Mouse (Mus musculus) lung, adult 2 months (tissue): ENCODE measurements at regions not wholly inside any gene's neighbourhood (a gene's known extent, or its start where the extent isn't known, plus 50 kb on each side); places are given as distances from the start of the nearest gene placed in this dataset.

ENCODE experiments used
- CTCF ChIP-seq: fragments of 200-500 bp; IDR thresholded peaks from 2 replicates; pipeline ENCODE4 v1.5.1; 2011; ENCODE audit warnings: mild to moderate bottlenecking, low read length, control low read depth; ENCODE audit not compliant: insufficient read depth
- POLR2A ChIP-seq: fragments of 200-500 bp; IDR thresholded peaks from 2 replicates; pipeline ENCODE4 v1.6.1; 2011; ENCODE audit warnings: low read depth, mild to moderate bottlenecking, control low read depth, low read length, borderline replicate concordance; ENCODE audit errors: extremely low read depth

DNA sequence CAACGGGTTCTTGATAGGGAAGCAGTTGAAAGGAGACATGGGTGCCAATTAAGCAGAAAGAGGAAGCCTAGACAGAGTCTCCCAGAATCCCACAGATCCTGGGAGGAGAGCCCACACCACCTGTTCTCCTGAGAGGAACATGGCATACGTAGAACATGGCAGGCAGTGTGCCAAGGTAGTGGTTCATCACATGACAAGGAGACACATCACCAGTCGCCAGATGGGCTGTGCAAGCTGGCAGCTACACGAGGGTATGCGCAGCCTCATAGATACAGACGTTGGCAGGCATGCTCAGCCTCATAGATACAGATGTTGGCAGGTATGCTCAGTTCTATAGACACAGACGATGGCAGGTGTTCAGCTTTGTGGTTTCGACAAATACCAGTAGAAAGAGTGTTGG is 68.1 kb upstream of the Mef2a start:
- TF ChIP-seq POLR2A (no peak), CTCF (no peak)
